Mouse (Mus musculus) WW6 (cell line): ENCODE measurements around the gene Psmd3.

Experiments used
- DNase-seq: peaks from one replicate; pipeline ENCODE4 v3.0.0-alpha.2; 2013; ENCODE audit warnings: low read depth, low spot score

The Psmd3 gene

GRCm38 (mm10) chr11:98743655-98744345 is 61.4 kb downstream of the Psmd3 start:
- no peak for DNase-seq

- no peak for DNase-seq
Observed at GRCm38 (mm10) chr11:98744456-98745019, 62.2 kb downstream of the Psmd3 start.
